Mouse (Mus musculus) ES-E14 (cell line): Measurements from ENCODE around the gene Fbxl17. TPM values are rescaled to one million over a fixed set of nuclear protein-coding genes. Genes with fewer than 3 reads are reported as not detected.

Experiments used
- DNase-seq: peaks from one replicate; pipeline ENCODE4 v3.0.0-alpha.2; 2013; ENCODE audit warnings: low read depth, low spot score
- H3K27ac ChIP-seq: 2 replicates; pipeline ENCODE4 v1.5.1; 2012; ENCODE audit warnings: low read depth, mild to moderate bottlenecking, low read length, moderate library complexity, mixed read lengths; ENCODE audit not compliant: poor library complexity, insufficient read depth, severe bottlenecking
- H3K36me3 ChIP-seq: 2 replicates; pipeline ENCODE4 v1.6.1; 2012; ENCODE audit warnings: mild to moderate bottlenecking, low read length, moderate library complexity, mixed read lengths; ENCODE audit not compliant: control insufficient read depth, poor library complexity, insufficient read depth, severe bottlenecking
- H3K4me1 ChIP-seq, 2 experiments: fragments of 150-350 bp in 1 of 2; sonication (generic) in 1 of 2; 2 replicates each; pipeline ENCODE4 v1.6.1; 2012; ENCODE audit warnings: low read length in 2 of 2, mild to moderate bottlenecking in 1 of 2, mixed read lengths in 1 of 2; ENCODE audit not compliant: control insufficient read depth in 2 of 2, insufficient read depth in 2 of 2, poor library complexity in 1 of 2
- H3K4me3 ChIP-seq, 2 experiments: fragments of 150-350 bp in 1 of 2; sonication (generic) in 1 of 2; 2 replicates each; pipeline ENCODE4 v1.5.1; 2012; ENCODE audit warnings: low read length in 2 of 2, low read depth in 1 of 2, mild to moderate bottlenecking in 1 of 2, mixed read lengths in 1 of 2; ENCODE audit not compliant: insufficient read depth in 1 of 2, poor library complexity in 1 of 2, severe bottlenecking in 1 of 2
- H3K9ac ChIP-seq: 2 replicates; pipeline ENCODE4 v1.6.1; 2012; ENCODE audit warnings: low read depth, mild to moderate bottlenecking, low read length, mixed read lengths; ENCODE audit not compliant: poor library complexity, insufficient read depth, severe bottlenecking
- H3K9me3 ChIP-seq: fragments of 150-350 bp; sonication (generic); 2 replicates; pipeline ENCODE4 v1.6.1; 2012; ENCODE audit warnings: low read depth, mild to moderate bottlenecking, low read length; ENCODE audit not compliant: control insufficient read depth, insufficient read depth
- CHD2 ChIP-seq: IDR thresholded peaks from 2 replicates; pipeline ENCODE4 v1.6.1; 2014; ENCODE audit warnings: mild to moderate bottlenecking, low read depth, low read length, inconsistent platforms
- HCFC1 ChIP-seq: IDR thresholded peaks from 2 replicates; pipeline ENCODE4 v1.6.1; 2012; ENCODE audit warnings: low read length, inconsistent platforms, borderline replicate concordance; ENCODE audit not compliant: insufficient read depth
- MAFK ChIP-seq: IDR thresholded peaks from 2 replicates; pipeline ENCODE4 v1.6.1; 2014; ENCODE audit warnings: mild to moderate bottlenecking, low read depth, low read length, inconsistent platforms; ENCODE audit not compliant: insufficient read depth
- ZC3H11A ChIP-seq: IDR thresholded peaks from 2 replicates; pipeline ENCODE4 v1.6.1; 2012; ENCODE audit warnings: low read depth, mild to moderate bottlenecking, inconsistent platforms, low read length, borderline replicate concordance
- ZNF384 ChIP-seq: IDR thresholded peaks from 2 replicates; pipeline ENCODE4 v1.6.1; 2012; ENCODE audit warnings: low read depth, low read length, inconsistent platforms
- in situ Hi-C, 2 experiments: fragments of 600-800 bp; cut with MboI; formaldehyde crosslinking; loops; one replicate each; pipeline ENCODE4 v1.15.1; 2025; ENCODE audit warnings: low sequenced_read_pairs in 2 of 2, inconsistent platforms in 1 of 2; ENCODE audit not compliant: unreplicated experiment in 2 of 2
- total RNA-seq: library from RNA; depleted of rRNA; stranded (reverse); fragments of 300-350 nt; gene quantifications from 2 replicates; pipeline ENCODE4 v1.2.3, GENCODE M21; 2012

Gene Fbxl17
- total RNA-seq, 1 experiment = 5.6 TPM

DNA sequence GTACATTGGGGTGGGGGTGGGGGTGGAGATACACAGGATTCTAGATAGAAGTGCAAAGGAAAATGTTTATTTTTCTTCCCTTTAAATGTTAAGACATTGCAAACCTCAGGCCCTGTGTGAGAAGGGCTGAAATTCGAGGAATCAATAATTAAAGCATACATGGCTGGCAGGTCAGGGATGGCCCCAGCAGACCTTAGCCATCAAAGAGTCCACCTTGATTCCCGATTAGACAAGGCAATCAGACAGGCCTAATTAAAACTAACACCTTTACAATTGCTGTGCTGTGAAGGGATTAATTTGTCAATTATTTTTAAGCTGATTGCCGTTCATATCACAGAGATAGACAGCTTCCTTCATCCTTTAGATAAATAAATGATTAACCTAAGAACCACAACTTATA, 439.0 kb downstream of the Fbxl17 start:
- no peaks in the 10 kb centered on the region for H3K4me1 ChIP-seq
- no peaks in the 10 kb centered on the region for H3K36me3 ChIP-seq
- H3K9me3 ChIP-seq = no peaks in the 10 kb centered on the region
- no peak for DNase-seq
- in situ Hi-C loops = no loop called here
- H3K27ac ChIP-seq = no peak overlapping the region
- no peak overlapping the region for H3K9ac ChIP-seq
- no peak for TF ChIP-seq ZC3H11A
- no peak for TF ChIP-seq HCFC1
- TF ChIP-seq ZNF384 = no peak
- no peak for TF ChIP-seq CHD2
- no peak for TF ChIP-seq MAFK
- no peak overlapping the region for H3K4me3 ChIP-seq

DNA sequence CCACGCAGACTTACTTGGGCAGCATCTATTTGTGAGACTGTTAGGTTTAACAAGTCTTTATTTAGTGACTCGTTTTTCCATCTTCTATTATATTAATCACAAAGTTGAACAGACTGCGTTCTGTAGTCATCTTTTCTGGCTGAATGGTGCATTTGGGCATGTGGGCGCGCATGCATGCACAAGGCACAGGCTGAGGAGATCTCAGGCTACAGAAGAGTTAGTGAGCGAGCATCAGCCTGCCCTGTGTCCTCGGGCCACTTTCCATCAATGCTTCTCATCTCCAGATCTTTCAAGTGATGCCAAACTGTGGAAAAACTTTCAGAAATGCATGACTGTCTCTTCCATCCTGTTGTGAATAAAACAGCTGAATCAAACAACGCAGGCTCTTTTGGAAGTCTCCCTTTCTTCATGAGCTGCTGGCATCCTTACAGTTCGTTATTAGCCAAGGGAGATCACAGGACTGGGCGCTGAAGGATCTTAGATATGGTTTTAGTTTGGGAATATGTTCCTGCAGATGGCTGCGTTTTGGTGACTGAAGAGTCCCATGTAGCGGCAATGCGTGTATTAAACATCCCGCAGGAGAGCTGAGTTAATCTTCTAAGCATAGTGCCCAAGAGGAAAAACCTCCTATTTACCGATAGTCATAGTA, 442.0 kb downstream of the Fbxl17 start:
- H3K4me3 ChIP-seq = no peak overlapping the region
- in situ Hi-C loops = no loop called here
- no peak overlapping the region for H3K27ac ChIP-seq
- no peaks in the 10 kb centered on the region for H3K9me3 ChIP-seq
- H3K36me3 ChIP-seq = no peaks in the 10 kb centered on the region
- no peak for TF ChIP-seq ZC3H11A
- TF ChIP-seq MAFK = no peak
- TF ChIP-seq CHD2 = no peak
- no peak for TF ChIP-seq HCFC1
- TF ChIP-seq ZNF384 = no peak
- H3K9ac ChIP-seq = no peak overlapping the region
- DNase-seq = no peak
- H3K4me1 ChIP-seq = no peaks in the 10 kb centered on the region

DNA sequence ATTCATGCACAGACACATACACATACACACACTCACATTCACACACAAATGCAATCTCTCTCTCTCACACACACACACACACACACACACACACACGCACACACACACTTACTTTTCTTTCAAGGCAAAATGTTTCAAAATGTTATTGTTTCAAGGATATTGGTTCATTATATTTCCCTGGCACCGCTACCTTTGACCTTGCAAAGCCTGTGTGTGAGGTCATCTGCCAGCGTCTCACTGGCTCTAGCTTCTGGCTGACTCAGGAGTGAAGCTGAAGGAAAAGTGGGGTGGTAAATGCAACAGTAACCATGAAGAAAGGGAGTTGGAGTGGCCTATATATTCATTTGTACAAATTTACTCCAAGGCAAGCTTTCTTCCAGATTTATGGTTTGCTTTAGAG, 442.8 kb downstream of the Fbxl17 start:
- DNase-seq = no peak
- Histone ChIP-seq H3K36me3 (no peaks in the 10 kb centered on the region), H3K9ac (no peak overlapping the region), H3K4me1 (no peaks in the 10 kb centered on the region), H3K9me3 (no peaks in the 10 kb centered on the region), H3K27ac (no peak overlapping the region), H3K4me3 (no peak overlapping the region)
- in situ Hi-C loops = no loop called here
- TF ChIP-seq MAFK (no peak), CHD2 (no peak), ZNF384 (no peak), ZC3H11A (no peak), HCFC1 (no peak)

DNA sequence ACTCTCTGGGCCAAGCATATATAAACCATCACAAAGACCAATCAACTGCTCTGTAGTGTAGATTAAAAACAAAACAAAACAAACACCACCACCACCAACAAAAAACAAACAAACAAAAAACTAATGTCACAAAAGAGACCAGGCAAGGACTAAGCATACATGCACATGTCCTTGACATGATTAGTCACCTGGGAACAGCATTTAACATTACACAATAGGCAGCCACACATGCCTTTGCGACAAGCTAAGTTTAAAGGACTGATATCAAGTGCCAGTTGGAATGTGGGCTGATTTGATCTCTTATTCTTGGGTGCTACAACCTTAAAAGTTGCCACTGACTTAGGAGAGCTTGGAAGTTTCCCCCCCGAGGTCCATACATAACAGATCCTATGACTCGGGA, 446.5 kb downstream of the Fbxl17 start:
- in situ Hi-C loops = no loop called here
- Histone ChIP-seq H3K36me3 (no peaks in the 10 kb centered on the region), H3K4me1 (no peaks in the 10 kb centered on the region), H3K9me3 (no peaks in the 10 kb centered on the region), H3K27ac (no peak overlapping the region), H3K9ac (no peak overlapping the region), H3K4me3 (no peak overlapping the region)
- no peak for DNase-seq
- no peak for TF ChIP-seq CHD2

DNA sequence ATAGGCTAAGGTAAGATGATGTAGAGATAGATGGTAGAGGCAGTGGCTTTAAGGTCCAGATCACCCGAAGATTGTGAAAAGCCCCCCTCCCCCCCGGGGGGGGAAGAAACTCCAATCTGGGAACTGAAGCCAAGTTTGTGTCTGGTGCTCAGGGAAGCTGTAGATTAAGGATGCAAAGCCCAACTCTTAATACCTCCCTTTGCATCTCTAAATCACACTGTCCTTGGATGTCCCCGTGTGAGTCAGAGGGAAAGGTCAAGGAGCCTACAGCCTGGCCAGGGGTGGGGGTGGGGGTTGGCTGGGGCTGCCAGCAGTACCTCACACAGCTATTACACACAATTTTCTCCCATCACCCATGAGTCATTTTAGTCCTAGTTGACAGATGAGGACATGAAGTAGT, 453.4 kb downstream of the Fbxl17 start:
- Histone ChIP-seq H3K4me3 (no peak overlapping the region), H3K4me1 (no peaks in the 10 kb centered on the region), H3K27ac (no peak overlapping the region), H3K9me3 (no peaks in the 10 kb centered on the region), H3K9ac (no peak overlapping the region), H3K36me3 (no peaks in the 10 kb centered on the region)
- no peak for DNase-seq
- in situ Hi-C loops = no loop called here
- TF ChIP-seq CHD2 (no peak), MAFK (no peak), ZC3H11A (no peak), ZNF384 (no peak), HCFC1 (no peak)
